Mouse (Mus musculus) forebrain, embryonic 15.5 days (tissue): ENCODE data around the gene Ccdc117. TPM values are rescaled to one million over a fixed set of nuclear protein-coding genes. Genes with fewer than 3 reads are reported as not detected.

Experiments
- ATAC-seq: fragments of 200-750 bp; cut with Nextera tagmentation; replicated peaks from 2 replicates; pipeline ENCODE4 v1.8.0; 2017; ENCODE audit warnings: mild to moderate bottlenecking, moderate TSS enrichment, moderate library complexity
- H3K27ac ChIP-seq: fragments of 300-500 bp; sonication (generic); replicated peaks from 2 replicates; pipeline ENCODE4 v1.5.1; 2015; ENCODE audit warnings: mild to moderate bottlenecking, inconsistent platforms
- H3K27me3 ChIP-seq: fragments of 300-500 bp; sonication (generic); 2 replicates; pipeline ENCODE4 v1.6.1; 2015; ENCODE audit warnings: inconsistent platforms
- H3K36me3 ChIP-seq: fragments of 300-500 bp; sonication (generic); 2 replicates; pipeline ENCODE4 v1.6.1; 2015; ENCODE audit warnings: mild to moderate bottlenecking, inconsistent platforms
- H3K4me1 ChIP-seq: fragments of 300-500 bp; sonication (generic); 2 replicates; pipeline ENCODE4 v1.6.1; 2015; ENCODE audit warnings: inconsistent platforms
- H3K4me2 ChIP-seq: fragments of 300-500 bp; sonication (generic); replicated peaks from 2 replicates; pipeline ENCODE4 v1.6.1; 2015; ENCODE audit warnings: mild to moderate bottlenecking, inconsistent platforms
- H3K4me3 ChIP-seq: fragments of 300-500 bp; sonication (generic); 2 replicates; pipeline ENCODE4 v1.5.1; 2015; ENCODE audit warnings: mild to moderate bottlenecking, inconsistent platforms
- H3K9ac ChIP-seq: fragments of 300-500 bp; sonication (generic); replicated peaks from 2 replicates; pipeline ENCODE4 v1.6.1; 2015; ENCODE audit warnings: mild to moderate bottlenecking, inconsistent platforms
- H3K9me3 ChIP-seq: fragments of 300-500 bp; sonication (generic); 2 replicates; pipeline ENCODE4 v1.6.1; 2016; ENCODE audit warnings: inconsistent platforms
- whole genome bisulfite sequencing: fragments of 180-500 bp; shearing (Covaris S2); methylation state at CpG from one replicate; pipeline ENCODE4 v1.1.7; 2015; ENCODE audit warnings: mixed read lengths; 5-methylcytosine and 5-hydroxymethylcytosine counted together
- polyA plus RNA-seq: library from polyadenylated mRNA; unstranded; fragments of >200 nt; fragmentation: Nextera tagmentation; extraction: Ambion mirVana; gene quantifications from 2 replicates; pipeline ENCODE4 v1.2.1, GENCODE M21; 2015

Gene Ccdc117
- polyA plus RNA-seq, 1 experiment from 2014 or later = 15.8 TPM

- Histone ChIP-seq H3K4me3 (no peak overlapping the region), H3K4me1 (no peaks in the 10 kb centered on the region), H3K27ac (no peak overlapping the region), H3K36me3 (peaks cover 83% of the 10 kb centered on the region), H3K9me3 (no peaks in the 10 kb centered on the region), H3K27me3 (no peaks in the 10 kb centered on the region), H3K4me2 (no peak overlapping the region), H3K9ac (no peak overlapping the region)
- no peak for ATAC-seq
- 73% methylated on average over 5 of the region's 5 CpGs for WGBS
Observed at GRCm38 (mm10) chr11:5530172-5530571, 11.8 kb downstream of the Ccdc117 start.

- Histone ChIP-seq H3K36me3 (peaks cover 86% of the 10 kb centered on the region), H3K9ac (no peak overlapping the region), H3K9me3 (no peaks in the 10 kb centered on the region), H3K4me3 (no peak overlapping the region), H3K4me2 (no peak overlapping the region), H3K27ac (no peak overlapping the region), H3K4me1 (0 out of 2 replicates have a peak, but pooled peaks cover under 1% of the 10 kb centered on the region), H3K27me3 (no peaks in the 10 kb centered on the region)
- no peak for ATAC-seq
- 52% methylated on average over 5 of the region's 5 CpGs for WGBS
Observed at GRCm38 (mm10) chr11:5528841-5529240, 13.1 kb downstream of the Ccdc117 start.

- 79% methylated on average over 5 of the region's 5 CpGs for WGBS
- no peak for ATAC-seq
- peaks cover 9% of the 10 kb centered on the region for H3K4me1 ChIP-seq
- no peaks in the 10 kb centered on the region for H3K9me3 ChIP-seq
- no peak overlapping the region for H3K4me3 ChIP-seq
- no peak overlapping the region for H3K9ac ChIP-seq
- H3K27me3 ChIP-seq = no peaks in the 10 kb centered on the region
- no peak overlapping the region for H3K4me2 ChIP-seq
- H3K27ac ChIP-seq = no peak overlapping the region
- peaks cover 86% of the 10 kb centered on the region for H3K36me3 ChIP-seq
Observed at GRCm38 (mm10) chr11:5527865-5528523, 14.0 kb downstream of the Ccdc117 start.

- no peak for ATAC-seq
- no peak overlapping the region for H3K27ac ChIP-seq
- H3K9me3 ChIP-seq = no peaks in the 10 kb centered on the region
- 89% methylated on average over 7 of the region's 7 CpGs for WGBS
- H3K27me3 ChIP-seq = no peaks in the 10 kb centered on the region
- H3K4me2 ChIP-seq = no peak overlapping the region
- peaks cover 76% of the 10 kb centered on the region for H3K36me3 ChIP-seq
- no peak overlapping the region for H3K9ac ChIP-seq
- peaks cover 21% of the 10 kb centered on the region for H3K4me1 ChIP-seq
- H3K4me3 ChIP-seq = no peak overlapping the region
Observed at GRCm38 (mm10) chr11:5526573-5527439, 15.2 kb downstream of the Ccdc117 start.

GRCm38 (mm10) chr11:5525418-5525817, 16.6 kb downstream of the Ccdc117 start:
- no peak overlapping the region for H3K27ac ChIP-seq
- no peak overlapping the region for H3K4me2 ChIP-seq
- H3K4me3 ChIP-seq = no peak overlapping the region
- H3K4me1 ChIP-seq = peaks cover 23% of the 10 kb centered on the region
- H3K9me3 ChIP-seq = no peaks in the 10 kb centered on the region
- WGBS = 88% methylated on average over 4 of the region's 4 CpGs
- peaks cover 63% of the 10 kb centered on the region for H3K36me3 ChIP-seq
- ATAC-seq = no peak
- no peaks in the 10 kb centered on the region for H3K27me3 ChIP-seq
- no peak overlapping the region for H3K9ac ChIP-seq

- H3K27me3 ChIP-seq = no peaks in the 10 kb centered on the region
- ATAC-seq = no peak
- 0 out of 2 replicates have a peak overlapping the region, but pooled peaks have one; percentile 84 for H3K4me3 ChIP-seq
- peak overlapping the region; percentile 58; the same call in 1 of the 2 replicates for H3K4me2 ChIP-seq
- peaks cover 49% of the 10 kb centered on the region for H3K36me3 ChIP-seq
- H3K9me3 ChIP-seq = no peaks in the 10 kb centered on the region
- no peak overlapping the region for H3K27ac ChIP-seq
- WGBS = 90% methylated on average over 11 of the region's 11 CpGs
- H3K9ac ChIP-seq = no peak overlapping the region
- peaks cover 27% of the 10 kb centered on the region for H3K4me1 ChIP-seq
Observed at GRCm38 (mm10) chr11:5522798-5523415, 19.1 kb downstream of the Ccdc117 start.

- ATAC-seq = peak; percentile 23
- under 1% methylated on average over 33 of the region's 34 CpGs for WGBS
Observed at GRCm38 (mm10) chr11:5521516-5522291, 20.3 kb downstream of the Ccdc117 start.

GRCm38 (mm10) chr11:5521266-5521515, 20.8 kb downstream of the Ccdc117 start:
- peak; percentile 65 for ATAC-seq
- 0% methylated on average over 13 of the region's 13 CpGs for WGBS
- Histone ChIP-seq H3K9ac (peak overlapping the region; percentile 84), H3K4me3 (peak overlapping the region; percentile 84), H3K27me3 (no peaks in the 10 kb centered on the region), H3K9me3 (no peaks in the 10 kb centered on the region), H3K4me1 (peaks cover 27% of the 10 kb centered on the region), H3K36me3 (peaks cover 33% of the 10 kb centered on the region), H3K4me2 (peak overlapping the region; percentile 58), H3K27ac (peak overlapping the region; percentile 88)

More at GRCm38 (mm10) chr11:5521516-5522291, 20.3 kb downstream of the Ccdc117 start:
- Histone ChIP-seq H3K27me3 (no peaks in the 10 kb centered on the region), H3K9me3 (no peaks in the 10 kb centered on the region), H3K4me2 (peak overlapping the region; percentile 58), H3K9ac (peak overlapping the region; percentile 84), H3K4me3 (peak overlapping the region; percentile 84), H3K4me1 (peaks cover 27% of the 10 kb centered on the region), H3K27ac (peak overlapping the region; percentile 88), H3K36me3 (peaks cover 38% of the 10 kb centered on the region)

GRCm38 (mm10) chr11:5520412-5521265, 21.3 kb downstream of the Ccdc117 start, which contains the start of gene Xbp1:
TSS of gene Xbp1 (plus strand) at chr11:5520659.
- Histone ChIP-seq H3K4me3 (peak within 1 kb of the TSS; percentile 84), H3K4me2 (peak within 1 kb of the TSS; percentile 58), H3K36me3 (peaks cover 28% of the 10 kb centered on the region), H3K9me3 (no peaks in the 10 kb centered on the region), H3K27me3 (no peaks in the 10 kb centered on the region), H3K27ac (peak within 1 kb of the TSS; percentile 88), H3K9ac (peak within 1 kb of the TSS; percentile 84), H3K4me1 (peaks cover 27% of the 10 kb centered on the region)
- WGBS = under 1% methylated on average over 72 of the region's 72 CpGs
- ATAC-seq = peak; percentile 98

- no peak overlapping the region for H3K9ac ChIP-seq
- H3K4me3 ChIP-seq = no peak overlapping the region
- no peaks in the 10 kb centered on the region for H3K27me3 ChIP-seq
- no peak for ATAC-seq
- H3K4me2 ChIP-seq = 0 out of 2 replicates have a peak overlapping the region, but pooled peaks have one; percentile 58
- no peak overlapping the region for H3K27ac ChIP-seq
- no peaks in the 10 kb centered on the region for H3K9me3 ChIP-seq
- peaks cover 18% of the 10 kb centered on the region for H3K36me3 ChIP-seq
- WGBS = 95% methylated on average over 3 of the region's 3 CpGs
- H3K4me1 ChIP-seq = peaks cover 27% of the 10 kb centered on the region
Observed at GRCm38 (mm10) chr11:5519681-5520080, 22.3 kb downstream of the Ccdc117 start.

GRCm38 (mm10) chr11:5517346-5517745, 24.6 kb downstream of the Ccdc117 start:
- H3K9ac ChIP-seq = no peak overlapping the region
- H3K36me3 ChIP-seq = no peaks in the 10 kb centered on the region
- WGBS = 90% methylated on average over 6 of the region's 6 CpGs
- no peak overlapping the region for H3K4me3 ChIP-seq
- peaks cover 11% of the 10 kb centered on the region for H3K4me1 ChIP-seq
- no peak overlapping the region for H3K27ac ChIP-seq
- no peaks in the 10 kb centered on the region for H3K9me3 ChIP-seq
- H3K4me2 ChIP-seq = no peak overlapping the region
- ATAC-seq = no peak
- no peaks in the 10 kb centered on the region for H3K27me3 ChIP-seq
